Mouse (Mus musculus): ENCODE results near the gene Shoc2. TPM values are rescaled to one million over a fixed set of nuclear protein-coding genes. Genes with fewer than 3 reads are reported as not detected.
A peak's percentile ranks its signal among the peaks of the same experiment; 100 is the strongest.
"Not testable (repeated sequence)": the region's sequence is repeated elsewhere in the genome, so short reads cannot be mapped to it uniquely, and the experiment has no call there.

Shoc2 gene
- polyA plus RNA-seq, 1 experiment: 19.1 TPM

DNA sequence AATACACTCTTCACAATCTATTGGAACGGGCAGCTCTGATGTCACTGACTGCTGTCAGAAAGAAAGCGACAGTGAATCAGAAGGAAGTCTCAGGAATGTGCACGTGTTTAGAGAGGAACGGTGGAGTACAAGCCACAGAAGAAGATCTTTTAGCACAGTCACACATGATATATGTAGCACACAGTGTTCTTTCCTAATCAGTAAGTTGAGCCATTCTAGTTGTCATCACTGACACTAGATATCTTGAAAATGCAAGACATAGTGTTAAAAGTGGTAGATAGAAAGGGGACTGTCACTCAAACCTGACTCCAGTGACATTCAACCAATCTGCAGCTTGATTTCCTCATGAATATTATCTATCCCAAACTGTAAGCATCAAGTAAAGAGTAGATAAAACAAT lies 4.6 kb upstream of the Shoc2 start:
- Histone ChIP-seq H3K4me1 (ENCODE audit: control insufficient read depth, insufficient read depth, low read length) (no peaks in the 10 kb centered on the region), H3K4me3 (ENCODE audit: insufficient read depth, low read depth, low read length) (no peak overlapping the region), H3K27ac (ENCODE audit: insufficient read depth, low read depth, low read length) (no peak overlapping the region), H3K27me3 (replicated peaks; ENCODE audit: control insufficient read depth, insufficient read depth, low read length) (no peaks in the 10 kb centered on the region), H3K36me3 (ENCODE audit: control insufficient read depth, insufficient read depth, low read length) (no peaks in the 10 kb centered on the region)
- DNase-seq: no peak
- TF ChIP-seq CTCF (conservative IDR thresholded peaks at IDR 0.05; ENCODE audit: insufficient read depth, insufficient read length, low read depth, low read length) (no peak), POLR2A (IDR thresholded peaks at IDR 0.05; ENCODE audit: low read depth, low read length) (no peak)
- 67% methylated on average over 4 of the region's 4 CpGs for WGBS

DNA sequence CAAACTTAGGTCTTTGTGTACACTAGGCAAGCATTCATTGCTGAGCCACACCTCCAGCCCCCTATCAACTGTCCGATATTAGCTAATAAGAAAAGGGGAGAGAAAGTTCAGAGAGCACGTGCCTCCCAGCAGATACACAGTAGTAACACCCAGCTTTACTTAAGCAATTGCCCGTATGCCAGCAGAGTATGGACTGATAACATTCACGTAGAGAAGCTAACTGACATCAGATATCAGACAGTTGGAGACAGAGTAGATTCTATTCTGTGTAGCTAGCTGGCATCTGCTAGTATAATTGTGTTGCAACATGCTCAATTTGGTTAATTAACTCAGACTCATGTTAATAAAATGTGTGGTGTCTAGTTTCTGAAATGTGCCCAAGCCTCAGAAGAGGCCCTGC lies 3.0 kb upstream of the Shoc2 start:
- no peak overlapping the region for H3K4me3 ChIP-seq (ENCODE audit: insufficient read depth, low read depth, low read length)
- no peak for DNase-seq
- peaks cover 4% of the 10 kb centered on the region; the same call in 1 of the 2 replicates for H3K4me1 ChIP-seq (ENCODE audit: control insufficient read depth, insufficient read depth, low read length)
- no peaks in the 10 kb centered on the region for H3K27me3 ChIP-seq (replicated peaks; ENCODE audit: control insufficient read depth, insufficient read depth, low read length)
- H3K27ac ChIP-seq (ENCODE audit: insufficient read depth, low read depth, low read length): no peak overlapping the region
- no peaks in the 10 kb centered on the region for H3K36me3 ChIP-seq (ENCODE audit: control insufficient read depth, insufficient read depth, low read length)
- TF ChIP-seq CTCF (conservative IDR thresholded peaks at IDR 0.05; ENCODE audit: insufficient read depth, insufficient read length, low read depth, low read length) (no peak), POLR2A (IDR thresholded peaks at IDR 0.05; ENCODE audit: low read depth, low read length) (no peak)
- 87% methylated on average over 4 of the region's 4 CpGs for WGBS

DNA sequence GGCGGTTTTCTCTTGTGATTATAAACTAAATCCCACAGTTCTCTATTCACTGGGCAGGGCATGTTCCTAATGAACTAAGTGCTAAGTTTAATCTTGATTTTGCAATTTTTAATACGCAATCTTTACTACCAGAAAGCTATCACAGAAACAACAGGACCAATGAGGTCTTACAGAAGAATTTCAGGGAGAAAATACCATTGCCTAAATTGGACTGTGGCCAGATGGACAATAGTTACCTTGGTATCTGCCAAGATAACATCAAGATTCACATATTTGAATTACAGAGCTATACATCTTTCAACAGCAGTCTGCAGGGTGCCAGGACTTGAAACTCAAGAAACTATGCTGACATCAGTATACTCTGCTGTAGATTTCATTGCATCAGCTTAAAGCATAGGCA lies 1.8 kb upstream of the Shoc2 start:
- H3K27ac ChIP-seq (ENCODE audit: insufficient read depth, low read depth, low read length): no peak overlapping the region
- no peak for DNase-seq
- H3K36me3 ChIP-seq (ENCODE audit: control insufficient read depth, insufficient read depth, low read length): no peaks in the 10 kb centered on the region
- H3K4me1 ChIP-seq (ENCODE audit: control insufficient read depth, insufficient read depth, low read length): peaks cover 4% of the 10 kb centered on the region; the same call in 1 of the 2 replicates
- TF ChIP-seq CTCF (conservative IDR thresholded peaks at IDR 0.05; ENCODE audit: insufficient read depth, insufficient read length, low read depth, low read length): no peak
- TF ChIP-seq POLR2A (IDR thresholded peaks at IDR 0.05; ENCODE audit: low read depth, low read length): no peak
- 93% methylated on average over 2 of the region's 2 CpGs for WGBS
- H3K4me3 ChIP-seq (ENCODE audit: insufficient read depth, low read depth, low read length): no peak overlapping the region
- no peaks in the 10 kb centered on the region for H3K27me3 ChIP-seq (replicated peaks; ENCODE audit: control insufficient read depth, insufficient read depth, low read length)

DNA sequence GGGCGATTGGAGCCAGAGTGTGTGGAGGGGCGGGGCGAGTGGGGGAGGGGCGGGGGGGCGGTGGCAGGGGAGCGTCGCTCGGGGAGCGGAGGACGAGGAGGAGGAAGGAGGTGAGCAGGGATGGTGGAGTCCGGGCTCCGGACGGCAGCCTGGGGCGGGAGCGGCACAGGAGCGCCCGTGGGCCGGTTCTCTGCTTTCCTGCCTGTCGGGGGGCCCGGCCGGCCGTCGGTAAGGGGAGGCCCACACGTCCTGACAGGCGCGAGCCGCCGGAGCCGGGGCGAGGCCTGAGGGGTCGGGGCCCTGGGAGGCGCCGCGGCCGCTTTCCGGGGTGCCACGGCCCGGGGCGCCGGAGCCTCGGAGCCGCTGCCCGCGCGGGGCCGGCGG lies 672 bp downstream of the Shoc2 start:
- WGBS: 4% methylated on average over 47 of the region's 47 CpGs
- Histone ChIP-seq H3K27me3 (replicated peaks; ENCODE audit: control insufficient read depth, insufficient read depth, low read length) (no peaks in the 10 kb centered on the region), H3K4me3 (ENCODE audit: insufficient read depth, low read depth, low read length) (peak overlapping the region; percentile 74), H3K4me1 (ENCODE audit: control insufficient read depth, insufficient read depth, low read length) (peaks cover 11% of the 10 kb centered on the region; the same call in 1 of the 2 replicates), H3K27ac (ENCODE audit: insufficient read depth, low read depth, low read length) (peak overlapping the region; percentile 64; the same call in 1 of the 2 replicates), H3K36me3 (ENCODE audit: control insufficient read depth, insufficient read depth, low read length) (no peaks in the 10 kb centered on the region)
- TF ChIP-seq POLR2A (IDR thresholded peaks at IDR 0.05; ENCODE audit: low read depth, low read length) (no peak), CTCF (conservative IDR thresholded peaks at IDR 0.05; ENCODE audit: insufficient read depth, insufficient read length, low read depth, low read length) (no peak)
- no peak for DNase-seq

DNA sequence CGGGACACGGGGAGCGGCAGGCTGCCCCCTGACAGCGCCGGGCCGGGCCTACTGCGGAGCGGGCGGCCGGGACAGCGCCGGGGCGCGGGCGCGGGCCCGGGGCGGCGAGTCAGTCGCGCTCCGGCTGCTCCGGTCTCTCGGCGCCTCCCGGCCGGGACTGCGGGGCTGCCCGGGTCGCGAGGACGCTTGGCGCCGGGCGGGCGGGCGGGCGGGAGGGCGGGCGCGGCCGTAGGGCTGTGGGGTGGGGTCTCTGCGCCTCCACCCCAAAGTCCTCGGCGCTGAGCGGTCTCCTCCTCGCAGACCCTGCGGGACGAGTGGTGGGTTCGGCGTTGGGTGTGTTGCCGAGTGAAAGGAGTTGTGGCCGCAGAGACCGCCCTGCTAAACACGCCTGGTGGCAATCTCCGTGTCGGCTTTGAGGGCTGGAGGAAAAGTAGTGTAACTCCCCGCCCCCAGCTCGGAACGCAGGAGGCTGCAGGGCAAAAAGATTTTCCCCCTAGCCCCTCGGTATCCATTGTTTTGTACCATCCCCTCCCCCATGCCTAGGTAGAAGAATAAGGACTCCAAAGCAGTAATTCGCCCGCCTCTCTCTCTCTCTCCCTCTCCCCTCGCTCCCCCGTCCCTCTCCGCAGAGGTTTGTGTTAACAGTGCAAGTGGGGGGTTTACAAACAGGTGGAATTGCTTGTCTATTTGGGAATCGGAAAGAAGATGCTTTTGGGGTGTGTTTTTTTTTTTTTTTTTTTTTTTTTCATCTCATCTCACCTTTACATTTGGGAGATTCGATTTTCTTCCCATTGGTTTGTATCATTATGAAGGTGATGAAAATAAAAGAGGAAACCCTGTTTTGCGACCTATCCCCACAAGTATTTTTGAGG lies 1.3 kb downstream of the Shoc2 start:
- Histone ChIP-seq H3K36me3 (ENCODE audit: control insufficient read depth, insufficient read depth, low read length) (no peaks in the 10 kb centered on the region), H3K27me3 (replicated peaks; ENCODE audit: control insufficient read depth, insufficient read depth, low read length) (no peaks in the 10 kb centered on the region), H3K4me1 (ENCODE audit: control insufficient read depth, insufficient read depth, low read length) (peaks cover 13% of the 10 kb centered on the region; the same call in 1 of the 2 replicates), H3K4me3 (ENCODE audit: insufficient read depth, low read depth, low read length) (peak overlapping the region; percentile 74), H3K27ac (ENCODE audit: insufficient read depth, low read depth, low read length) (peak overlapping the region; percentile 64; the same call in 1 of the 2 replicates)
- peak; percentile 40 for DNase-seq
- 1% methylated on average over 62 of the region's 69 CpGs for WGBS
- no peak for TF ChIP-seq POLR2A (IDR thresholded peaks at IDR 0.05; ENCODE audit: low read depth, low read length)
- no peak for TF ChIP-seq CTCF (conservative IDR thresholded peaks at IDR 0.05; ENCODE audit: insufficient read depth, insufficient read length, low read depth, low read length)

DNA sequence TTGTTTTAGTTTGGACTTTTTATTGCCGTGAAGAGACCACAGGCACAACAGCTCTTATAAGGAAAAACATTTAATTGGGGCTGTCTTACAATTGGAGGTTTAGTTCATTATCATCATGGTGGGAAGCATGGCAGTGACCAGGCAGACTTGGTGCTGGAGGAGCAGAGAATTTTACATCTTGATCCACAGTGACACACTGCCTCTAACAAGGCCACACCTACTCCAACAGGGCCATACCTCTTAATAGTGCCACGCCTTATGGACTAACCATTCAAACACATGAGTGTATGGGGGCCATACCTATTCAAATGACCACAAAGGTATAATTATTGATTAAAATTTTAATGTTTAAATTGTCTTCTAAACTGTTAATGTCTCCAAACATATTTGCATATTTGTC lies 13.4 kb downstream of the Shoc2 start:
- Histone ChIP-seq H3K4me1 (ENCODE audit: control insufficient read depth, insufficient read depth, low read length) (peaks cover 4% of the 10 kb centered on the region; the same call in 1 of the 2 replicates), H3K27me3 (replicated peaks; ENCODE audit: control insufficient read depth, insufficient read depth, low read length) (no peaks in the 10 kb centered on the region), H3K4me3 (ENCODE audit: insufficient read depth, low read depth, low read length) (no peak overlapping the region), H3K27ac (ENCODE audit: insufficient read depth, low read depth, low read length) (no peak overlapping the region), H3K36me3 (ENCODE audit: control insufficient read depth, insufficient read depth, low read length) (no peaks in the 10 kb centered on the region)
- no peak for TF ChIP-seq CTCF (conservative IDR thresholded peaks at IDR 0.05; ENCODE audit: insufficient read depth, insufficient read length, low read depth, low read length)
- TF ChIP-seq POLR2A (IDR thresholded peaks at IDR 0.05; ENCODE audit: low read depth, low read length): no peak
- 96% methylated on average over 2 of the region's 2 CpGs for WGBS
- no peak for DNase-seq

DNA sequence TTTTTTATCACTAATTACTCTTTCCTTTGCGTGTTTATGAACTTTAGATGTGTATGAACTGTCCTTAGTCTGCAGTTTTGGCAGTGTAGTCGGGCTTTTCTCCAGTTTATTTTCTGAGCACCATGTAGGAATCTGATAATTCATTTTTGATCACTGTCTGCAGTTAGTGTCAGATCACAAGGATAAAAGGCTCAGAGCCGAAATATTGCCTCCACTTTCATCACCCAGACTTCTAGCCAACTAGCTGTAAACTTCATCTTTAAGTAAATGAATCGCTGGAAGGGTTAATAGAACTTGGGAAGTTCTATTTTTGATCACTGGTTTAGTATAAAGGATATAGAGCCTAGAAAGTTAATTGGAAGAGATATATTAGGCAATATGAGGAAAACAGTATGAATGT lies 18.4 kb downstream of the Shoc2 start:
- Histone ChIP-seq H3K4me1 (ENCODE audit: control insufficient read depth, insufficient read depth, low read length) (peaks cover 4% of the 10 kb centered on the region; the same call in 1 of the 2 replicates), H3K36me3 (ENCODE audit: control insufficient read depth, insufficient read depth, low read length) (no peaks in the 10 kb centered on the region), H3K27ac (ENCODE audit: insufficient read depth, low read depth, low read length) (no peak overlapping the region), H3K4me3 (ENCODE audit: insufficient read depth, low read depth, low read length) (no peak overlapping the region), H3K27me3 (replicated peaks; ENCODE audit: control insufficient read depth, insufficient read depth, low read length) (no peaks in the 10 kb centered on the region)
- 80% methylated on average over 4 of the region's 4 CpGs for WGBS
- no peak for TF ChIP-seq CTCF (conservative IDR thresholded peaks at IDR 0.05; ENCODE audit: insufficient read depth, insufficient read length, low read depth, low read length)
- TF ChIP-seq POLR2A (IDR thresholded peaks at IDR 0.05; ENCODE audit: low read depth, low read length): no peak
- DNase-seq: no peak

DNA sequence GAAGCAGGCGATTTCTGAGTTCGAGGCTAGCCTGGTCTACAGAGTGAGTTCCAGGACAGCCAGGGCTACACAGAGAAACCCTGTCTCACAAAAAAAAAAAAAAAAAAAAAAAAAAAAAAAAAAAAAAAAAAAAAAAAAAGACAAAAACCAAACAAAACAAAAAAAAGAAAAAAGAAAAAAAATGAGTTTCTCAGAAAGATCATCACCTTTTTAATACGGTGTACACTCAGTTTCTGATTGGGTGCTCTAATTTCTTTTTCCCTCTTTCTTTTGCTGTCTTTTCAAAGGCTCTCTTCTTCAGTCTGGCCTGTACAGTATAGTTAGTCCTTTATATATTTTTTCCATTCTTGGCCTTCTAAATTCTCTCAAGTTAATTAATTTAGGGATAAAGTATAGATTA lies 20.2 kb downstream of the Shoc2 start:
- H3K27ac ChIP-seq (ENCODE audit: insufficient read depth, low read depth, low read length); H3K36me3 ChIP-seq (ENCODE audit: control insufficient read depth, insufficient read depth, low read length); DNase-seq; H3K4me3 ChIP-seq (ENCODE audit: insufficient read depth, low read depth, low read length); H3K27me3 ChIP-seq (replicated peaks; ENCODE audit: control insufficient read depth, insufficient read depth, low read length); H3K4me1 ChIP-seq (ENCODE audit: control insufficient read depth, insufficient read depth, low read length): not testable (repeated sequence)
- 92% methylated on average over 3 of the region's 3 CpGs for WGBS

All from kidney, adult 2 months (tissue).